Mouse (Mus musculus) ovary, adult 2 months (tissue): Measurements from ENCODE around the gene Glipr1l3. TPM values are rescaled to one million over a fixed set of nuclear protein-coding genes. Genes with fewer than 3 reads are reported as not detected.

ENCODE experiments used
- polyA plus RNA-seq: library from polyadenylated mRNA; depleted of rRNA; stranded (reverse); fragments of >200 nt; gene quantifications from 2 replicates; pipeline ENCODE4 v1.2.3, GENCODE M21; 2012; rRNA removed

Gene Glipr1l3
- polyA plus RNA-seq = not detected in 2 replicates

GRCm38 (mm10) chr10:112159882-112160560 lies at the start of gene Glipr1l3:
Gene Glipr1l3 (minus strand): TSS chr10:112160327.

DNA sequence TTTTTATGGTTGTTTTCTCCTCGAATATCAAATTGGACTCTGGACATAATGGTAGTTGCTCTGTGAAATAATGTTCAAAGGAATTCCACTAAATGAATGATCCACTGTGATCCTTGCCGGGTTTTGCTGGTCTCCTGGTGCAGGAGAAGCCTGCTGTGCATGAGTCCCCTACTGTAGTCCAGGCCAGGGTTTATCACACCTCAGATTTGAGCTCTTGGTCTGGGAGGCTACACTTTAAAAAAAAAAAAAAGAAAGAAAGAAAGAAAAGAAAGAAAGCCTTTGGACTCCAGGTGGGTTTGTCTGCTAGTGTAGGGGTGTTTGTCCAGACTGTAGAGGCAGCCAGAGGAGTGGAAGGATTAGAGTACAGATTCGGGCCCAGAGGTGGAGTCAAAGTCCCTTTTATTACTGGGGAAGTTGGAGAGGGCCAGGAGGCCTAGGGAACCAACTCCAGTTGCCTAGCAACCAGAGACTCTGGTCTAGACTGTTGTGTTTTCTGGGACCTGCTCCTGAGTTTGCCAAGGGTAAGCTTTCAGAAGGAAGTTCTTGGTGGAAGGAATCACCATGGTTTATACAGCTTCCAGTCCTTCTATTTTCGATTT lies 3.1 kb upstream of the Glipr1l3 start, which contains the start of gene Caps2:
Gene Caps2 (plus strand): TSS at position 454 of the 599 bp plus-strand sequence.

Other genes starting within 250 kb of the Glipr1l3 start
- 3.0 and 5.5 TPM in 2 replicates for gene Krr1, start 187.7 kb downstream of the Glipr1l3 start, polyA plus RNA-seq
- 3.7 and 5.2 TPM in 2 replicates for gene Glipr1, start 157.7 kb downstream of the Glipr1l3 start, polyA plus RNA-seq
- gene Glipr1l1, start 100.1 kb downstream of the Glipr1l3 start, polyA plus RNA-seq = not detected in 2 replicates
- gene Glipr1l2, start 77.0 kb downstream of the Glipr1l3 start, polyA plus RNA-seq = not detected in 2 replicates
- 0.08 and 0.32 TPM in 2 replicates for gene Caps2, start 3.3 kb upstream of the Glipr1l3 start, polyA plus RNA-seq
- 0.74 and 0.88 TPM in 2 replicates for gene Kcnc2, start 110.8 kb upstream of the Glipr1l3 start, polyA plus RNA-seq